Mouse (Mus musculus): ENCODE measurements around the gene Ldhal6b.
A peak's percentile ranks its signal among the peaks of the same experiment; 100 is the strongest.

Ldhal6b gene

GRCm38 (mm10) chr17:5407030-5407429, 11.5 kb downstream of the Ldhal6b start:
- no peak for DNase-seq

DNA sequence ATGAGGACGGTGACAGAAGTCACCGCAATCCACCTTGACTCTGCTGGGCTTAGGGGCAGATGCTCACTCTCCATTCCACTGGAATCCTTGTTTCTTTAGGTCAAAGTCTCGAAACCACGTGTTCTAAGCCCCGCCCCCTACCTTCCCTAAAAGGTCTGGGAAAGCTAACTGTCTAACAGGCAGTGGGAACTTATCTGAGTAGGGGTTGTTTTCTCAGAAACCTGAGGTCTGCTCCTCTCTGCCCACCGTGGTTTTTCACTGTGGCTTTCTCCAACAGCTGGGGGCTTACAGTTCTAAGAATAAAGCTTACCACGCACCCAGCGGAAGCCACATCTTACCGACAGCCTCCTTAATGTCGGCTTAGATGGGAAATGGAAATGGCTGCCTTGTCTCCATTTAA, 12.0 kb downstream of the Ldhal6b start:
- no peak for DNase-seq

DNA sequence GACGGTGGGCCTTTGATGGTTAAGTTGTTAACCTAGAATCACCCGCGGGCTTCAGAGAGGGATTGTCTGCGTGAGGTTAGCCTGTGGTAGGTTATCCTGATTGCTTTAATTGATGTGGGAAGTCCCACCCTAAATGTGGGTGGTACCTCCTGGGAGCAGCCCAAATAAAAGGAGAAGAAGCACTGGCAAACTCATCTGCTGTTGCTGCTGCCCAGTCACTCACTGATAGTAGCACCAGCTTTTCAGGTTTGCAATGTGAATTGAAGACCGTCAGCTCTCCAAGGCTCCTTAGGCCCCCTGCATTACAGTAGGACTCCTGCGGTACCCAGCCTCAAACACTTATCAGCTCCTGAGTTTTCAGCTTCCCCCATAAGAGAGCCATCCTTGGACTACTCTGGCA, 14.7 kb downstream of the Ldhal6b start:
- no peak for DNase-seq

- DNase-seq = peak; percentile 82
These were observed 15.9 kb downstream of the Ldhal6b start for GRCm38 (mm10) chr17:5402624-5403023.

GRCm38 (mm10) chr17:5402069-5402468, 16.5 kb downstream of the Ldhal6b start:
- DNase-seq = peak; percentile 76

- no peak for DNase-seq
These were observed 17.3 kb downstream of the Ldhal6b start for GRCm38 (mm10) chr17:5401288-5401687.

DNA sequence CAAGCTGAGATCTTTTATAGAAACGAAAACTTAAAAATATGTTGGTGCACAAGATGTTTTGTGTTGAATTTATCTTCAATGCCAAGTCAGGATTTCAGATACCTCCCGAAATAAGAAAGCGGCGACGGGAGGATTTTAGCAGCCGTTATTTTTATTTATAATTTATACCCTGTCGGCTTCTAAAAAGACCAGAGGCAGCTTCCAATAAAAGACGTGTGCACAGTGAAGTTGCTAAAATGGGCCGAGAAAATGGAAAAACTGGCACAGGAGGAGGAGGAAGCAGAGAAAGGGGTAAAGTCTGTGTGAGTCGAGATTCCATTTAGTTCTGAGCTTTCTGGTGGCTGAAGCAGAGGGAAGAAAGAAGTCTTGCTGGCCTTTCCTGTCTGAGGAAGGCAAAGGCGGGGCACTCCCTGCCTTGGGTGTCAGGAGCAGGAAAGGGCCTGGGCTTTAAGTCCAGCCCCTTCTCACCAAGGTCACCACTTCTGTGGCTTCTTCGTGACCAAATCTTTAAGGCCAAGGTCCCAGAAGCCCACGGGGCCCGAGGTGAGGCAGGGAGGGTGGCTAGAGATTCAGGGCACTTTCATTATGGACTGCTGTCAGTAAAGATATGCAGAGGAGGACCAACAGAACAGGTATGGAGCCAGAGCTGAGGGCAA, 18.0 kb downstream of the Ldhal6b start:
- no peak for DNase-seq

DNA sequence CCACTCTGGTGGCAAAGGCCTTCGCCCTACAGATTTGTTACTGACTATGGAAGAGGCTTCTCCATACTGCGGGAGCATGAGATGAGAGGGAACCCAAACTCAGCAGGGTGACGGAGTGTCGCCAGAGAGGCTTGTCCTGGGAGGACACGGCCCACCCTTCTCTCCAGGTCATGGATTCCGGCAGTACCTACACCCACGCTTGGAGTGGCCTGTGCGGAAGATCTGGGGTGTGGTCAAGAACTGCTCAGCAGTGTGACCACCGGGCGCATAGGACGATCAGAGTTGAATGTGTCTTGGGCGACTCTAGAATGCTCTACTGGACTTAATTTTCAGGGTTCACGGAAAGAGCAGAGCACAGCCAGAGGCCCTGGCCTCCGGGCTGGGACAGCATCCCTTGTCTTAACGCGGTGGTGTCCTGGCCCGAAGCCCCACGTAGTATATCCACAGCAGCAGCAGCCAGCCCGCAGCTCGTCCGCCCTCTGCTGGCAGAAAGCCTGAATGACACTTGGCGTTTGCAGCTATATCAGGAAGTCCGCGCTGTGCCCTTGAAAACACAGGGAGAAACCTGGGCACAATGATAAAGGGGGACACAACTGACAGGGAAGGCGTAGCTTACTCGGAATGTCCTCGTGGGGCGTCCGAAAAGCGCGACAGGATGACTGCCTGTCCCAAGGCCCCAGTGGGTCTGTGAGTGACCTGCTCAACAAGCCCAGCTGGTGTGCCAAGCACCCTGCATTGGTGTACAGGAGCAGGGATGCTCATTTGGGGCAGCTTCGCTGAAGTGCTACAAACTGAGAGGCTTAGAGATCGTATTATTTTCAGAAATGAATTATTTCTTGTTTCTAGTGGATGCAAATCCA, 21.2 kb downstream of the Ldhal6b start:
- DNase-seq = peak; percentile 88

GRCm38 (mm10) chr17:5396213-5396612, 22.4 kb downstream of the Ldhal6b start:
- DNase-seq = no peak

DNA sequence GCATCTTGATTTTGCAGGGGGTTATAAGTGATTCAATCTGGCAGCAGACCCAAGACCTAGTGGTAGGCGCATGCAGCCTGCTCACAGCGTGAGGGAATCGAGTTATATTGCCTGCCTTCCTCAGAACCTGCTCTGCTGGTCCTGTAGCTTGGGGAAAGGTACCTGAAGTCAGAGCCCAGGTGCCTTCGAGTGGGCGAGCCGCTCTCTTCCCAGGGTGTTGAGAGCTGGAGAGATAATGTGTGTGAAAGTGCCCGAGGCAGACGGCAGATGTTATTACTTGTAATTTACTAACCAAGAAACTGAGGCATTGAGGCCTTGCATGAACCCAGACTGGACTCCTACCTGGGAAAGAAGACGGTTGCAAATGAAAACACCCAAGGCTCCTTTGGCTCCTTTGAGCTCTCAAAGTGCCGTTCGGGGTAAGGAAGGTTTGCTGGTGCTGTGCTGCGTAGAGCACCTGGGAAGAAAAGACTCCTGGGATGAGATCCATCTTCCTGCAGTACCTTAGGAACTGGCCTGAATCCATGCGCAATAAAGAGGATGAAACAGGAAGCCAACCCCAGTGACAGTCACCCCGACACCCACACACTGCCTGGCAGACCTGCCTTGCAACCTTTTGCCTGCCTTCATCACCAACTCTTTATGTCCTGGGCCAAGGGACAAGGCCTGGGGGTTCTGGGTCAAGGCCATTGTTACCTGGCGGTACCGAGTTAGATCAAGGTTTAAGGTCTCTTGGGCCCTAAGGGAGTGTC, 22.9 kb downstream of the Ldhal6b start:
- no peak for DNase-seq

- DNase-seq = no peak
These were observed 27.9 kb downstream of the Ldhal6b start for GRCm38 (mm10) chr17:5390682-5391081.

DNA sequence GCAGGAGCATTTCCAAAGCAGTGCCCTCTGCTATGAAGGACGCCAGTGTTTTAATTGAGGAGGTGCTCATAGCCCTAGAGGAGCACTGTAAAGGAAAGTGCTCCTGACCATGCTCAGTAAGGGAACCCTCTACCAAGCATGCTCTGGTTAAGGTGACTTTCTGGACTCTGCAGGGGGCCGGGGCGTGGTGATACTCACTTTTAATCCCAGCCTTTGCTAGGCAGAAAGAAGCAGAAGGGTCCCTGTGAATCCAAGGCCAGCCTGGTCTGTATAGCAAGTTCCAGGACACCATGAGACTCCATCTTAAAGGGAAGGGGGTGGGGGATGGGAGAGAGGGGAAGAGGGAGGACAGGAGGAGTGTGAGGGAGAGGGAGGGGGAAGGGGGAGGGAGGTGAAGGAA, 30.2 kb downstream of the Ldhal6b start:
- DNase-seq = no peak

GRCm38 (mm10) chr17:5386885-5387545, 31.6 kb downstream of the Ldhal6b start:
- no peak for DNase-seq

DNA sequence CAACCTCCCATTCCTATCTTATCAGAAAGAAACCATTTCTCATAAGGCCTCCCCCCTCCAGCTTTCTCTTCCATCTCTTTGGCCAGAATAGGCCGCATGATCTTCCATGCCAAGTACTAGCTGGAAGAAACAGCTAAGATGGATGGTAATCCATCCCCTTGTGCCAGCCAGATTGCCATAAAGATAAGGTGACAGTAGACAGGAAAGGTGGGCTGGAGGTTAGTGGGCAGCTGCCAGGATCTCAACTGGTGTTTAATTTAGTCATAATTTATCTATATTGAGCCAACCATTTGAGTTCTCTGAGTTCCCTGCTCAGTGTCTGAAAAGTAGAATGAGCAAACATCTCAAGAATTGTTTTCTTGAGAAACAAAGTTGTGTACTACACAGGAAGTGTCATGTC, 32.9 kb downstream of the Ldhal6b start:
- DNase-seq = no peak

DNA sequence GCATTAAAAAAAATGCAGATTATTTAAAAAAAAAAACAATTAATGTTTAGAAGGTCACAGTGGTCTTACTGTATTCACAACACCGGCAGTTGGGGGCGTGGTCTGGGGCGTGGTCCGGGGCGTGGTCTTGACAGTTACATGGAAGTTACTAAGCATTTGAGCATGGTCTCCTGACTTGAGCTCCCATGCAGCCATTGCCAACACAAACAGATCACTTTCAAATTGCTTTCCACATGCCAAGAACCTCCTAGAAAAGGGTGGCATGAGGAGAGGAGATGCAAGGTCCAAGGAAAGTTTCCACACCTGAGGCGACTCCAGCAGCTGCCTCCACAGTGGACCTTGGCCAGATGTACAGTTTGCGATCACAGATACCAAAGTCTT, 40.6 kb downstream of the Ldhal6b start:
- peak; percentile 24 for DNase-seq

GRCm38 (mm10) chr17:5377151-5377929, 41.2 kb downstream of the Ldhal6b start:
- DNase-seq = no peak

DNA sequence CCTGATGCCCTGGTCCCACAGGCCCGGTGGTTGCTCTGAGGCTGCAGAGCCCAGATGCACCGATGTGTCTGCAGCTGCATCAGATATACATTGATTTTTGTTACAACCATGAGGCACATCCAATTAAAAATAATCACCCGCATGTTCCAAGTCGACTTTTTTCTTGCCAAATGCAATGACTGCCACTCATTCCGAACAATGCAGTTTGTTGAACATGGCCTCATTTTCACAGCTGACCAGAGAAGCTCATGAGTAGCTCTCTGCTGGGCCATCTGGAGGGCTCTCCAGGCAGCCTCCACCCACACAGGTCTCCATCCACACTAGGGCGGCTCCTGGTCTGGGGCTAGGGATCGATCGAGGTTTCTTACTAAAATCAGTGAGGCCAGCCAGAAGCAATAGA, 45.6 kb downstream of the Ldhal6b start:
- no peak for DNase-seq

DNA sequence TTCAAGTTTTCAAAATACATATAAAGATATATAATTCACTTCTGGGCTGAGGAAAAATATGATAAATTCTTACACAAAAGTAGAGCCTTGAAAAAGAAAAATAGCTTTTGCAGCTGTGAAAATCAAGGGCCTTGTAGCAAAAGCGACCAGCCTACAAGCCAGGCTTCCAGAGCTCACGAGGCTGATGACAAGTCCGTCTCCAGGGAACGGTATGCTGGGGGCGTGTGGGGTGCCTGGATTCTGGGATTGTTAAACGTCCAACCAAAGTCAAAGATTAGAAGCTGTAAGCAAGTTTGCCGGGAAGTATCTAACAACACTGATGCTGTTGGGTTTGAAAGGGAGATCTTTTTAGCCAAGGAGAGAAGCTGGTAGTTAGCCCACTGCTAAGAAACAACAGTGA, 47.0 kb downstream of the Ldhal6b start:
- DNase-seq = no peak

DNA sequence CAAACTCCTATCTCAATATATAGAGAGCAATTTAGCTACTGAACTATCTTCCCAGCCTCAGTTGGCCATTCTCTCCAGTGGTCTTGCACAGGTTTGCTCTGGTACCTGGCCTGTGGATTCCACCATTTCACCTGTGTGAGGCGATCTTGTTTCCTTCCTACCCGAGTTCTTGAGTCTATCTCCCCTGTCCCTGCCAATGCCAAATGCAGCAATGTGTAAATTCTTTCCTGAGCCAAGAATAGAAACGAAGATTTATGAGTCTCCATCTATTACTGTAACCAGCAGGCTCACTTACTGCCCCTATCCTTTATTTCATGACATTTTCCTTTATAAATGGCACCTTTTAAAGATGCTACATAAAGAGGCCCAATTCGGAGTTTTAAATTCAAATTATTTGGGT, 47.5 kb downstream of the Ldhal6b start:
- DNase-seq = no peak

Data from lung, postnatal 14 days (tissue).